Mouse (Mus musculus): Measurements from ENCODE around the gene Mars. TPM values are rescaled to one million over a fixed set of nuclear protein-coding genes. Genes with fewer than 3 reads are reported as not detected.
"Not testable (repeated sequence)": the region's sequence is repeated elsewhere in the genome, so short reads cannot be mapped to it uniquely, and the experiment has no call there.

The Mars gene
- total RNA-seq, 2 experiments from 2014 or later, result 105 to 221 TPM

- not testable (repeated sequence) for ATAC-seq (replicated peaks; ENCODE audit: poor library complexity, severe bottlenecking)
Measured at GRCm38 (mm10) chr10:127314950-127315349, 3.4 kb upstream of the Mars start.

GRCm38 (mm10) chr10:127313516-127313915 is 1.9 kb upstream of the Mars start:
- ATAC-seq (replicated peaks; ENCODE audit: poor library complexity, severe bottlenecking), result not testable (repeated sequence)

- peak; percentile 28 for ATAC-seq (replicated peaks; ENCODE audit: poor library complexity, severe bottlenecking)
Measured at GRCm38 (mm10) chr10:127312858-127313257, 1.3 kb upstream of the Mars start.

- peak; percentile 60 for ATAC-seq (replicated peaks; ENCODE audit: poor library complexity, severe bottlenecking)
Measured at GRCm38 (mm10) chr10:127312356-127312676, 730 bp upstream of the Mars start.

GRCm38 (mm10) chr10:127310523-127311475 is 787 bp downstream of the Mars start:
- peak; percentile 67 for ATAC-seq (replicated peaks; ENCODE audit: poor library complexity, severe bottlenecking)

- ATAC-seq (replicated peaks; ENCODE audit: poor library complexity, severe bottlenecking), result not testable (repeated sequence)
Measured at GRCm38 (mm10) chr10:127309167-127309566, 2.4 kb downstream of the Mars start.

GRCm38 (mm10) chr10:127303136-127303535 is 8.4 kb downstream of the Mars start:
- ATAC-seq (replicated peaks; ENCODE audit: poor library complexity, severe bottlenecking), result no peak

- ATAC-seq (replicated peaks; ENCODE audit: poor library complexity, severe bottlenecking), result no peak
Measured at GRCm38 (mm10) chr10:127300361-127300760, 11.2 kb downstream of the Mars start.

GRCm38 (mm10) chr10:127297015-127297871 is 14.3 kb downstream of the Mars start:
- ATAC-seq (replicated peaks; ENCODE audit: poor library complexity, severe bottlenecking), result no peak

GRCm38 (mm10) chr10:127295986-127296794 is 15.4 kb downstream of the Mars start:
- no peak for ATAC-seq (replicated peaks; ENCODE audit: poor library complexity, severe bottlenecking)

- ATAC-seq (replicated peaks; ENCODE audit: poor library complexity, severe bottlenecking), result no peak
Measured at GRCm38 (mm10) chr10:127294895-127295510, 16.6 kb downstream of the Mars start.

- no peak for ATAC-seq (replicated peaks; ENCODE audit: poor library complexity, severe bottlenecking)
Measured at GRCm38 (mm10) chr10:127293590-127294113, 17.9 kb downstream of the Mars start.

GRCm38 (mm10) chr10:127292987-127293538 is 18.5 kb downstream of the Mars start:
- ATAC-seq (replicated peaks; ENCODE audit: poor library complexity, severe bottlenecking), result no peak

- ATAC-seq (replicated peaks; ENCODE audit: poor library complexity, severe bottlenecking), result no peak
Measured at GRCm38 (mm10) chr10:127291881-127292638, 19.5 kb downstream of the Mars start.

GRCm38 (mm10) chr10:127290930-127291880 is 20.4 kb downstream of the Mars start:
- ATAC-seq (replicated peaks; ENCODE audit: poor library complexity, severe bottlenecking), result no peak; the same call in 1 of the 2 replicates

GRCm38 (mm10) chr10:127290307-127290929 is 21.2 kb downstream of the Mars start:
- peak; percentile 60 for ATAC-seq (replicated peaks; ENCODE audit: poor library complexity, severe bottlenecking)

Data from granulocyte monocyte progenitor cell, adult 5-6 weeks (primary cell).